ENCODE assay signal across 8 mouse cellular contexts in genomic region chr7:29982931-29983330, GRCm38 (mm10). TPM values are rescaled to one million over a fixed set of nuclear protein-coding genes. Genes with fewer than 3 reads are reported as not detected.
DNase-seq lines count a peak whose midpoint lies in the region; ATAC-seq and TF ChIP-seq lines count a peak whose summit lies in the region.

No protein-coding gene starts in this region.

- peak overlapping the region; percentile 72 for H3K9ac ChIP-seq in forebrain, embryonic 15.5 days (replicated peaks)
- H3K9ac ChIP-seq in kidney, postnatal 0 days (ENCODE audit: low read depth, low read length): peak overlapping the region; percentile 84

- H3K27me3 ChIP-seq in forebrain, embryonic 15.5 days: no peaks in the 10 kb centered on the region
- H3K27me3 ChIP-seq in kidney, postnatal 0 days (ENCODE audit: insufficient read depth, low read length): no peaks in the 10 kb centered on the region

- peaks cover 6% of the 10 kb centered on the region; the same call in 1 of the 2 replicates for H3K36me3 ChIP-seq in forebrain, embryonic 15.5 days
- peaks cover 6% of the 10 kb centered on the region for H3K36me3 ChIP-seq in kidney, postnatal 0 days (ENCODE audit: insufficient read depth, low read length)

- TF ChIP-seq POLR2A in bone marrow macrophage, adult 2 months (IDR thresholded peaks at IDR 0.05; ENCODE audit: borderline replicate concordance, low read depth, low read length): no peak

- TF ChIP-seq CTCF in bone marrow macrophage, adult 2 months (IDR thresholded peaks at IDR 0.05; ENCODE audit: low read depth, low read length): no peak
- TF ChIP-seq CTCF in kidney, postnatal 0 days (IDR thresholded peaks at IDR 0.05; ENCODE audit: low read depth): no peak

- peaks cover 5% of the 10 kb centered on the region for H3K4me1 ChIP-seq in bone marrow macrophage, adult 2 months (ENCODE audit: control insufficient read depth, insufficient read depth, low read length)
- H3K4me1 ChIP-seq in forebrain, embryonic 15.5 days: peaks cover 20% of the 10 kb centered on the region
- peaks cover 8% of the 10 kb centered on the region; the same call in 1 of the 2 replicates for H3K4me1 ChIP-seq in kidney, postnatal 0 days (replicated peaks; ENCODE audit: insufficient read depth, low read length)

- no peaks in the 10 kb centered on the region for H3K9me3 ChIP-seq in forebrain, embryonic 15.5 days
- no peaks in the 10 kb centered on the region for H3K9me3 ChIP-seq in kidney, postnatal 0 days (replicated peaks; ENCODE audit: low read length)

- no peak; the same call in 1 of the 2 replicates for ATAC-seq in forebrain, embryonic 15.5 days (replicated peaks)
- ATAC-seq in kidney, postnatal 0 days (replicated peaks; ENCODE audit: low FRiP score, low read depth): no peak
- ATAC-seq in megakaryocyte-erythroid progenitor cell, adult 5-6 weeks (replicated peaks; ENCODE audit: low FRiP score, low TSS enrichment, poor library complexity, severe bottlenecking): peak; percentile 66

- peak overlapping the region; percentile 81 for H3K4me2 ChIP-seq in forebrain, embryonic 15.5 days (replicated peaks)
- peak overlapping the region; percentile 64 for H3K4me2 ChIP-seq in kidney, postnatal 0 days (ENCODE audit: low read length)

- peak overlapping the region; percentile 76 for H3K27ac ChIP-seq in bone marrow macrophage, adult 2 months (ENCODE audit: insufficient read depth, low read depth, low read length)
- H3K27ac ChIP-seq in forebrain, embryonic 15.5 days (replicated peaks): peak overlapping the region; percentile 91
- H3K27ac ChIP-seq in kidney, postnatal 0 days: peak overlapping the region; percentile 92

- 12% methylated on average over 6 of the region's 6 CpGs for WGBS in forebrain, embryonic 15.5 days
- 15% methylated on average over 6 of the region's 6 CpGs for WGBS in kidney, postnatal 0 days

- H3K4me3 ChIP-seq in bone marrow macrophage, adult 2 months (ENCODE audit: insufficient read depth, low read length): peak overlapping the region; percentile 88
- H3K4me3 ChIP-seq in forebrain, embryonic 15.5 days: peak overlapping the region; percentile 100
- peak overlapping the region; percentile 84 for H3K4me3 ChIP-seq in kidney, postnatal 0 days (replicated peaks; ENCODE audit: low read depth, low read length)

- peak; percentile 26 to 36 for DNase-seq in right cerebral cortex, postnatal 10 days (ENCODE audit: low spot score in 2 of 2)
- no peak for DNase-seq in right cerebral cortex, adult 18-20 months
- DNase-seq in kidney, postnatal 0 days (ENCODE audit: low spot score): no peak
- DNase-seq in adipocyte (ENCODE audit: low spot score): no peak
- no peak for DNase-seq in retina, embryonic 14.5 days (ENCODE audit: low spot score)

RNA-seq across cellular contexts. Expression of gene Zfp568, which starts 0.8 kb away (rescaled TPM):
- 3.6 and 4.0 TPM in 2 replicates for polyA plus RNA-seq in bone marrow macrophage, adult 2 months (2012; ENCODE audit: insufficient read depth, insufficient read length, missing spikeins)
- polyA plus RNA-seq in forebrain, embryonic 15.5 days (2015; fragmentation: Nextera tagmentation; extraction: Ambion mirVana): 5.0 and 5.5 TPM in 2 replicates
- polyA plus RNA-seq in kidney, postnatal 0 days (2015; fragmentation: Nextera tagmentation; extraction: Ambion mirVana): 6.4 TPM in 2 replicates
- 9.0 and 16.5 TPM in 2 replicates for total RNA-seq in megakaryocyte-erythroid progenitor cell, adult 5-6 weeks (2014; fragmentation: Nextera tagmentation)
- 25.7 and 26.1 TPM in 2 replicates for total RNA-seq in megakaryocyte-erythroid progenitor cell, adult 5-6 weeks (2017)

RNA-seq across cellular contexts. Expression of gene Zfp74, which starts 29.0 kb away (rescaled TPM):
- 7.2 and 8.6 TPM in 2 replicates for polyA plus RNA-seq in bone marrow macrophage, adult 2 months (2012; ENCODE audit: insufficient read depth, insufficient read length, missing spikeins)
- polyA plus RNA-seq in forebrain, embryonic 15.5 days (2015; fragmentation: Nextera tagmentation; extraction: Ambion mirVana): 19.7 and 25.1 TPM in 2 replicates
- 5.6 and 6.7 TPM in 2 replicates for polyA plus RNA-seq in kidney, postnatal 0 days (2015; fragmentation: Nextera tagmentation; extraction: Ambion mirVana)
- 9.1 and 10.6 TPM in 2 replicates for total RNA-seq in megakaryocyte-erythroid progenitor cell, adult 5-6 weeks (2014; fragmentation: Nextera tagmentation)
- 8.4 and 9.2 TPM in 2 replicates for total RNA-seq in megakaryocyte-erythroid progenitor cell, adult 5-6 weeks (2017)

Comparison
In these comparisons a context has a peak if more than half of its experiments do, and no peak if none do; other contexts are left out.
1. DNase-seq: peak in right cerebral cortex, postnatal 10 days (2 of 2); none in right cerebral cortex, adult 18-20 months (single experiment), kidney, postnatal 0 days (single experiment), adipocyte (single experiment) and retina, embryonic 14.5 days (single experiment).
2. Peak in every context shown above with its lines, with median percentiles within 50 percentile points of each other: H3K27ac ChIP-seq and H3K4me3 ChIP-seq.